In genomic region chr16:32127046-32127445, GRCm38 (mm10) we compare ENCODE assay signal across 21 mouse cellular contexts. TPM values are rescaled to one million over a fixed set of nuclear protein-coding genes. Genes with fewer than 3 reads are reported as not detected.
DNase-seq lines count a peak whose midpoint lies in the region; ATAC-seq lines count a peak whose summit lies in the region.
"Had no signal": no experiment of that assay in that cellular context is flagged by ENCODE, and none has a peak within 500 bp of the region (broad histone marks: within the 10 kb centered on the region; RNA-seq: fewer than 3 reads in every experiment).

No protein-coding gene starts in this region.

- no peak for DNase-seq in heart, postnatal 25 days (ENCODE audit: low spot score)
- DNase-seq in kidney, adult 8-10 months, result no peak
- peak; percentile 65 for DNase-seq in lung, postnatal 10 days
- DNase-seq in adipocyte (ENCODE audit: low spot score), result no peak
- DNase-seq: adrenal gland, adult 8-10 months; cerebellum, adult 9-11 months; embryo, embryonic 11 days; forebrain, postnatal 0 days; gastrocnemius, postnatal 10 days; heart, postnatal 10 days; thymus, postnatal 4 days had no signal

- H3K4me2 ChIP-seq in heart, embryonic 12.5 days, result no peak overlapping the region
- H3K4me2 ChIP-seq in kidney, embryonic 16.5 days (replicated peaks; ENCODE audit: low read depth, low read length), result no peak overlapping the region
- H3K4me2 ChIP-seq: liver, embryonic 11.5 days; midbrain, embryonic 13.5 days had no signal

- no peaks in the 10 kb centered on the region; the same call in 1 of the 2 replicates for H3K4me1 ChIP-seq in heart, embryonic 12.5 days (replicated peaks)
- no peaks in the 10 kb centered on the region for H3K4me1 ChIP-seq in kidney, embryonic 16.5 days (ENCODE audit: insufficient read depth, low read length)
- H3K4me1 ChIP-seq in brown adipose tissue, adult 24 weeks (ENCODE audit: control insufficient read depth, insufficient read depth, insufficient read length, low read length), result peaks cover 6% of the 10 kb centered on the region; the same call in 1 of the 2 replicates
- H3K4me1 ChIP-seq: midbrain, embryonic 13.5 days had no signal

- H3K9me3 ChIP-seq in heart, embryonic 12.5 days (replicated peaks), result no peaks in the 10 kb centered on the region
- H3K9me3 ChIP-seq in kidney, embryonic 16.5 days (ENCODE audit: low read length), result no peaks in the 10 kb centered on the region
- H3K9me3 ChIP-seq: G1E; midbrain, embryonic 13.5 days had no signal

- ATAC-seq in heart, embryonic 12.5 days (ENCODE audit: insufficient number of reproducible peaks, low FRiP score), result no peak
- ATAC-seq in kidney, embryonic 16.5 days (ENCODE audit: low FRiP score, low TSS enrichment), result no peak
- ATAC-seq: forebrain, postnatal 0 days; hindbrain, embryonic 16.5 days; midbrain, embryonic 13.5 days had no signal

- intact Hi-C loops in heart, postnatal 25 days (cut with DNase I), result no loop called here

- no peaks in the 10 kb centered on the region for H3K36me3 ChIP-seq in heart, embryonic 12.5 days
- H3K36me3 ChIP-seq in kidney, embryonic 16.5 days (ENCODE audit: insufficient read depth, low read length), result no peaks in the 10 kb centered on the region
- H3K36me3 ChIP-seq: G1E; midbrain, embryonic 13.5 days had no signal

- H3K9ac ChIP-seq in heart, embryonic 12.5 days, result no peak overlapping the region
- H3K9ac ChIP-seq in kidney, embryonic 16.5 days (replicated peaks; ENCODE audit: low read length), result no peak overlapping the region
- H3K9ac ChIP-seq: forebrain, postnatal 0 days; midbrain, embryonic 13.5 days had no signal

- WGBS in heart, embryonic 12.5 days, result 66% methylated on average over 4 of the region's 4 CpGs
- WGBS in kidney, embryonic 16.5 days, result 78% methylated on average over 4 of the region's 4 CpGs

- no peaks in the 10 kb centered on the region for H3K27me3 ChIP-seq in heart, embryonic 12.5 days (replicated peaks)
- H3K27me3 ChIP-seq in kidney, embryonic 16.5 days (ENCODE audit: insufficient read depth, low read length), result no peaks in the 10 kb centered on the region
- H3K27me3 ChIP-seq: midbrain, embryonic 13.5 days had no signal

- no peak overlapping the region for H3K4me3 ChIP-seq in heart, embryonic 12.5 days
- no peak overlapping the region for H3K4me3 ChIP-seq in kidney, embryonic 16.5 days (ENCODE audit: low read length)
- no peak overlapping the region for H3K4me3 ChIP-seq in brown adipose tissue, adult 24 weeks (ENCODE audit: insufficient read depth, low read depth, low read length)
- H3K4me3 ChIP-seq: midbrain, embryonic 13.5 days; myocyte had no signal

- 0 out of 2 replicates have a peak overlapping the region, but pooled peaks have one; percentile 13 for H3K27ac ChIP-seq in heart, embryonic 12.5 days (ENCODE audit: poor library complexity, severe bottlenecking)
- peak overlapping the region; percentile 63 for H3K27ac ChIP-seq in kidney, embryonic 16.5 days (ENCODE audit: low read length)
- peak overlapping the region; percentile 62; the same call in 1 of the 2 replicates for H3K27ac ChIP-seq in brown adipose tissue, adult 24 weeks (replicated peaks; ENCODE audit: low read depth, low read length)
- H3K27ac ChIP-seq: midbrain, embryonic 13.5 days had no signal

RNA-seq across cellular contexts. Expression of gene Cep19, which starts 27.4 kb away (rescaled TPM):
- 20.9 and 22.7 TPM in 2 replicates for polyA plus RNA-seq in heart, embryonic 12.5 days (2016; fragmentation: Nextera tagmentation; extraction: Ambion mirVana)
- total RNA-seq in heart, postnatal 25 days (2021), result 10 to 100 TPM in 1 of 2 experiments, 1 to 10 TPM in 1; 8.9 to 10.9 TPM
- 42.6 and 44.5 TPM in 2 replicates for polyA plus RNA-seq in kidney, embryonic 16.5 days (2015; fragmentation: Nextera tagmentation; extraction: Ambion mirVana)
- polyA plus RNA-seq in brown adipose tissue, adult 24 weeks (2012; ENCODE audit: insufficient read depth, insufficient read length, missing spikeins), result 13.5 and 14.1 TPM in 2 replicates

RNA-seq across cellular contexts. Expression of gene Pigx, which starts 27.5 kb away (rescaled TPM):
- 76.0 and 76.1 TPM in 2 replicates for polyA plus RNA-seq in heart, embryonic 12.5 days (2016; fragmentation: Nextera tagmentation; extraction: Ambion mirVana)
- total RNA-seq in heart, postnatal 25 days (2021), result 10 to 100 TPM; 19.2 to 21.9 TPM
- 130 and 136 TPM in 2 replicates for polyA plus RNA-seq in kidney, embryonic 16.5 days (2015; fragmentation: Nextera tagmentation; extraction: Ambion mirVana)
- polyA plus RNA-seq in brown adipose tissue, adult 24 weeks (2012; ENCODE audit: insufficient read depth, insufficient read length, missing spikeins), result 25.2 and 38.3 TPM in 2 replicates

RNA-seq across cellular contexts. Expression of gene Nrros, which starts 38.3 kb away (rescaled TPM):
- polyA plus RNA-seq in heart, embryonic 12.5 days (2016; fragmentation: Nextera tagmentation; extraction: Ambion mirVana), result 5.2 and 6.1 TPM in 2 replicates
- 1 to 10 TPM; 5.3 to 5.6 TPM for total RNA-seq in heart, postnatal 25 days (2021)
- 18.1 and 22.2 TPM in 2 replicates for polyA plus RNA-seq in kidney, embryonic 16.5 days (2015; fragmentation: Nextera tagmentation; extraction: Ambion mirVana)
- 3.3 and 6.0 TPM in 2 replicates for polyA plus RNA-seq in brown adipose tissue, adult 24 weeks (2012; ENCODE audit: insufficient read depth, insufficient read length, missing spikeins)
- polyA plus RNA-seq: myocyte had no signal

RNA-seq across cellular contexts. Expression of gene Pak2, which starts 47.9 kb away (rescaled TPM):
- 34.8 and 36.2 TPM in 2 replicates for polyA plus RNA-seq in heart, embryonic 12.5 days (2016; fragmentation: Nextera tagmentation; extraction: Ambion mirVana)
- total RNA-seq in heart, postnatal 25 days (2021), result 10 to 100 TPM; 24.7 to 27.7 TPM
- polyA plus RNA-seq in kidney, embryonic 16.5 days (2015; fragmentation: Nextera tagmentation; extraction: Ambion mirVana), result 38.2 and 40.3 TPM in 2 replicates
- polyA plus RNA-seq in brown adipose tissue, adult 24 weeks (2012; ENCODE audit: insufficient read depth, insufficient read length, missing spikeins), result 23.1 and 24.3 TPM in 2 replicates

RNA-seq across cellular contexts. Expression of gene Bex6, which starts 52.6 kb away (rescaled TPM):
- polyA plus RNA-seq in heart, embryonic 12.5 days (2016; fragmentation: Nextera tagmentation; extraction: Ambion mirVana), result not detected in 2 replicates
- not detected for total RNA-seq in heart, postnatal 25 days (2021)
- polyA plus RNA-seq in kidney, embryonic 16.5 days (2015; fragmentation: Nextera tagmentation; extraction: Ambion mirVana), result not detected in 2 replicates
- polyA plus RNA-seq in brown adipose tissue, adult 24 weeks (2012; ENCODE audit: insufficient read depth, insufficient read length, missing spikeins), result not detected in 2 replicates
- total RNA-seq: adrenal gland, adult 8-10 months; forebrain, postnatal 0 days; G1E; heart, postnatal 10 days; layer of hippocampus, postnatal 14 days; left cerebral cortex, postnatal 14 days had no signal
- polyA plus RNA-seq: forebrain, postnatal 0 days; G1E; hindbrain, embryonic 16.5 days; midbrain, embryonic 13.5 days; myocyte had no signal

Comparison
In these comparisons a context has a peak if more than half of its experiments do, and no peak if none do; other contexts are left out.
1. H3K27ac ChIP-seq: peak in every context shown above with its lines; median percentile 63 in kidney, embryonic 16.5 days; 62 in brown adipose tissue, adult 24 weeks; 13 in heart, embryonic 12.5 days.